Mouse (Mus musculus): ENCODE measurements around the gene Derl2. TPM values are rescaled to one million over a fixed set of nuclear protein-coding genes. Genes with fewer than 3 reads are reported as not detected.

Derl2 gene
- polyA plus RNA-seq, 1 experiment from 2014 or later = 35.5 TPM

Other genes starting within 250 kb of the Derl2 start
- not detected in 2 replicates for gene Scimp, start 207.3 kb downstream of the Derl2 start, polyA plus RNA-seq (2015; fragmentation: Nextera tagmentation; extraction: Ambion mirVana)
- 85.1 and 87.4 TPM in 2 replicates for gene Rabep1, start 175.1 kb downstream of the Derl2 start, polyA plus RNA-seq (2015; fragmentation: Nextera tagmentation; extraction: Ambion mirVana)
- 148 and 149 TPM in 2 replicates for gene Nup88, start 49.9 kb downstream of the Derl2 start, polyA plus RNA-seq (2015; fragmentation: Nextera tagmentation; extraction: Ambion mirVana)
- 82.6 and 88.3 TPM in 2 replicates for gene Rpain, start 49.6 kb downstream of the Derl2 start, polyA plus RNA-seq (2015; fragmentation: Nextera tagmentation; extraction: Ambion mirVana)
- gene C1qbp, start 36.8 kb downstream of the Derl2 start, polyA plus RNA-seq (2015; fragmentation: Nextera tagmentation; extraction: Ambion mirVana) = 208 TPM in 2 replicates
- 16.8 and 17.3 TPM in 2 replicates for gene Dhx33, start 15.4 kb downstream of the Derl2 start, polyA plus RNA-seq (2015; fragmentation: Nextera tagmentation; extraction: Ambion mirVana)
- gene Mis12, start 230 bp downstream of the Derl2 start, polyA plus RNA-seq (2015; fragmentation: Nextera tagmentation; extraction: Ambion mirVana) = 39.4 and 40.5 TPM in 2 replicates
- gene 6330403K07Rik, start 13.7 kb upstream of the Derl2 start, polyA plus RNA-seq (2015; fragmentation: Nextera tagmentation; extraction: Ambion mirVana) = 609 and 665 TPM in 2 replicates
- not detected in 2 replicates for gene Nlrp1a, start 124.9 kb upstream of the Derl2 start, polyA plus RNA-seq (2015; fragmentation: Nextera tagmentation; extraction: Ambion mirVana)
- gene Nlrp1b, start 210.9 kb upstream of the Derl2 start, polyA plus RNA-seq (2015; fragmentation: Nextera tagmentation; extraction: Ambion mirVana) = not detected in 2 replicates